Mouse (Mus musculus): ENCODE results near the gene Dnaaf1.
A peak's percentile ranks its signal among the peaks of the same experiment; 100 is the strongest.

The Dnaaf1 gene

DNA sequence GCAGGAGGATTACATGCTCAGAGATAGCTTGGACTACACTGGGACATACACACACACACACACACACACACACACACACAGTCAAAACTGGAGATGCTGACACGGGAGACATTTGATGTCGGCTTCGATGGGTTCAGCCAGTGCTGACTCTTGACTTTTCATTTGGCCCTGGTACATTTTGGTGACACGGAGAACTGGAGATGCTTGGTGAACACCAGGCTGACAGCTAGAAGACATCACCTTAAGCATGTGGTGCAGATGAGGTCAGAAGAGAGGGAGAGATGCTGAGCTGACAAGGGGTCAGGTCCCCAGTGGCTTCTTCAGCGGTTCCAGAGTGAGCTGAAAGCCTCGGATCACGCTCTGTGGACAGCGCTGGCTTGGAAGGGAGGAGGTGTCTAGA, 48.0 kb downstream of the Dnaaf1 start:
- DNase-seq (ENCODE audit: low spot score in 2 of 2), result no peak

DNA sequence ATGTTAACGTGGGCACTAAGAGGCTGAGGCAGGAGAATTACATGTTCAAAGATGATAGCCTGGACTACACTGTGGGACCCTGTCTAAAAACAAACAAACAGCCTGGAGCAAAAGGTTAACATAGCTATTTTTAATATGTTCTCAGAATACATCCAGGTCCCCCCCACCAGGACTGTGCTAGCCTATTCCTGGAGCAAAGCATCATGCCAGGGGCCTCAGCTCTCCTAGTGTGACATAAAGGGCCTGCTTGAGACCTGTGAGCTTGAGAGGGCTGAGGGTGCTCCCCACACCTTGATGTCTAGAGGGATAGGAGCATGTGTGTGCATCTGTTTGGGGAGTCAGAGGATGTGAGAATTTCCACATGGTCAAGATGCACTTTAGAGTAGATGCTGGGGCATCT, 48.7 kb downstream of the Dnaaf1 start:
- no peak for DNase-seq (ENCODE audit: low spot score in 2 of 2)

DNA sequence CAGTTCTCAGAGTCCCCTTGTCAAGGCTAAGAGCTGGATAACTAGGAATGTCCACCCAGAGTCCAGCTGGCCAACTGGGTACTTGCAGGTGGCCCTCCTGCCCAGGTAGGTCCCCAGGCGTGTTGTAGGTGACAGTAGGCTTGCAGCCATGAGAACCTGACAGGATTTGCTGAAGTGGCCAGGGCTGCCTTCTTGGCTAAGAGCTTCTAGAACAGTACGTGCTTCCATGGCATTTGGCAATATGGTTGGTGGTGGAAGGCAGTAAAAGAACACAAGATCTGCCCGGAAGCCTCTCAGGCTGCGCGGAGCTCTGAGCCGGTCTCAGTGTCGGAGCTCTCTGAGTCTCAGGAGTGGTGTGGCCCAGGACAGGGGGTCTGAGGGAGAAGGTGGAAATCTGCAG, 49.9 kb downstream of the Dnaaf1 start:
- no peak for DNase-seq (ENCODE audit: low spot score in 2 of 2)

DNA sequence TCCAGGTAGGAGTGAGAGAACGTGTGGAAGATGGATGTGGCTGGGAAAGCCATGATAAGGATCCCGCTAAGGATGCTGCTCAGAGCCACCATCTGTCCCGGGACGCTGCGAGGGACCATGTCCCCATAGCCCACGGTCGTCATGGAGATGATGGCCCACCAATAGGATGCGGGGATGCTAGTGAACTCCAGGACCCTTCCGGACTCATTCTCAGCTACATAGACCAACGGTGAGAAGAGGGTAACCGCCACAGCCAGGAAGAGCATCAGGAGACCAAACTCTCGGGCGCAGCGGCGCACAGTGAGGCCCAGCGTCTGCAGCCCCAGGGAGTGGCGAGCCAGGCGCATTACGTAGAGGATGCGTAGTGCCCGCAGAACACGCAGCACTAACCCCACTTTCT, 50.8 kb downstream of the Dnaaf1 start:
- no peak for DNase-seq (ENCODE audit: low spot score in 2 of 2)

DNA sequence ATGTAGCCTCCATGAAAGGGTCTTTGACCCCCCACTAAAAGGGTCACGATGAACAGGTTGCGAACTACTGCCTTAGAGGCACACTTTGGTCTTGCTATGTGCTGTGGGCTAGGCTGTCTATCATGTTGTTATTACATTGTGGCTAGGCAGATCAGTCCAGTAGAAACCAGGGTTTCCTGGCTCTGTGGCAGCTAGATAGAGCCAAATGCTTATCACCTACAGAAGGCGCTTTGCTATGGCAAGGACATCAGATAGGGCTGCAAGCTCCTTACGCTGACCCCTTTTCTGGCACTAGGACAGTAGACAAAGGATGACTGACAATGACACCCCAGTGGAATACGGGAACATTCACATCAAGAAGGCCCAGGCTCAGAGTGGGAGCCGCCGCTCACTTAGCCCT, 52.2 kb downstream of the Dnaaf1 start:
- DNase-seq (ENCODE audit: low spot score in 2 of 2), result no peak

DNA sequence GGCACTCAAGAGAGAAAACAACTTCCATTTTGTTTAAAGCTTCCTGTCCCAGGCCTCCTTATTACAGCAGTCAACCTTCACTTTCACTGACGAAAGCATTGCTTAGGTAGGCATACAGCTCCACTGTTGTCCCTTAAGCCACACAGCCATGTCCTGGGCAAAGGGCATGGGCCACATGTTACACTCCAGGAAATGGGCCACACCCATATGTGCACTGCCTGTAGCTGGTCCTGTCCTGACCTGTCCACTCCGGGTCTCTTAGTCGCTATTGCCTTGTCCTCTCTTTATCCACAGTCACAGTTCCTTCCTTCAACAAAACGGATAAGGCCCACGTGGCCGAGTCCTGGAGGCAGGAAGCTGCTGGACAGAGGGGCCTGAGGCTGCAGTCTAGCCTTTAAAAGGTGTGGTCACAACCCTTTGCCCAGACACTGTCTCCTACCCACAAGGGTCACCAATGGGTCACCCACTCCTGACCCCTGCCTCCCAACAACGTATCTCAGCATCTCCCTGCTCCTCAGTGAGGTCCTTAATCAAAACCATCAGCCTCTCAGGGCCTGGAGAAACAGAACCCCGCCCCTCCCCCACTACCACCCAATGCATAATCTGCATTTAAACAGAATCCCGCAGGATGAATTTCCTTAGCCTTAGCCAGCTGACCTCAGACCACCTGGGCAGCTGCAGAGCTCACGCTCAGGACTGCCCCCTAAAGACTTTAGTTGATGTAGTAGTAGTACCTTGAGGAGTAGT, 52.8 kb downstream of the Dnaaf1 start:
- DNase-seq (ENCODE audit: low spot score in 2 of 2), result no peak

DNA sequence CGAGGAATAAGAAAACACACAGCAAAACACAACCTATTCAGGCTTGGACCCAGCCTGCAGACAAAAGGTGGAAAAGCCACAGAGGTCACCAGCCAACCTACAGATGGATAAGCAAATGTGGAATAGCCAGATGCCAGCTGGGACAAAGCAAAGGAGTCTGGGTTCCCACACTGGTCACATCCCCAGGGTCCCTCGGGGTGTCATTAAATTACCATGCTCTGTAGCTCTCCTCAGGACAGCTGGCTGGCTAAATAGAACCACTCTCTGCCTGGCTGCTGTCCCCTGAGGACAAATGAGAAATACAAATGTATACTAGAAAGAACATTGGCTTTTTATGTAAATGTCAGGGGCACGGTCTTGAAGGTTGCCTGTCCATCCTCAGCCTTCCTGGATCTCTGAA, 55.8 kb downstream of the Dnaaf1 start:
- no peak for DNase-seq (ENCODE audit: low spot score in 2 of 2)

DNA sequence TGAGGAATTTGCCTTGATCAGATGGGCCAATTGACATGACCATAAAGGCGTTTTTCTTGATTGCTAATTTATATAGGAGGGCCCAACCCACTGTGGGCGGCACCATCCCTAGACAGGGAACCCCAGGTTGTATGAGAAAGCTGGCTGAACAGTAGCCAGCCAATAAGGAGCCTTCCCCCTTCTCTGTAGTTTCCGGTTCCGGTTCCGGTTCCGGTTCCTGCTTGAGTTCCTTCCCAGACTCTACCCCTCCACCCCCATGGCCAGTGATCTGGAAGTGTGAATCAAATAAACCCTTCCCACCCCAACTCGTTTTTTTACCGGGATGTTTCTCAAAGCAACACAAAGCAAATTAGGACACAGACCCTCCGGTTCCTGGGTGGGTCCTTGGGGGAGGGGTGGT, 57.2 kb downstream of the Dnaaf1 start:
- DNase-seq (ENCODE audit: low spot score in 2 of 2), result no peak

DNA sequence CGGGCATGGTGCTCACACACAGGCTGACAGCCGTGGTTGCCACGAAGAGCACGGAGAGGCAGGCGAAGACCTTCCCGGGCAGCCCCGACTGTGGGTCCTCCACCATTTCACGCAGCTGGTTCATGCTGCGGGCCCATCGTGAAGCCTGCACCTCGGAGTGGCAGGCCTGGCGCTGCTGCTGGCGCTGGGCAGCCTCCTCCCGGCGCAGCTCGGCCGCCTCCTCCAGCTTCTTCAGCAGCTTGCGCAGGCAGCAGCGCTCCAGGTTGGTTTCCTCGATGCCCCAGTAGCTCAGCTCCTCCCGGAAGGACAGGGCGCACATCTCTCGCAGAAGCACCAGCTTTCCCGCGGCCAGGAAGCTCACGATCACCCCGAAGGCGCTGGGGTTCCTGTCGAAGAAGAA, 57.9 kb downstream of the Dnaaf1 start:
- no peak for DNase-seq (ENCODE audit: low spot score in 2 of 2)

DNA sequence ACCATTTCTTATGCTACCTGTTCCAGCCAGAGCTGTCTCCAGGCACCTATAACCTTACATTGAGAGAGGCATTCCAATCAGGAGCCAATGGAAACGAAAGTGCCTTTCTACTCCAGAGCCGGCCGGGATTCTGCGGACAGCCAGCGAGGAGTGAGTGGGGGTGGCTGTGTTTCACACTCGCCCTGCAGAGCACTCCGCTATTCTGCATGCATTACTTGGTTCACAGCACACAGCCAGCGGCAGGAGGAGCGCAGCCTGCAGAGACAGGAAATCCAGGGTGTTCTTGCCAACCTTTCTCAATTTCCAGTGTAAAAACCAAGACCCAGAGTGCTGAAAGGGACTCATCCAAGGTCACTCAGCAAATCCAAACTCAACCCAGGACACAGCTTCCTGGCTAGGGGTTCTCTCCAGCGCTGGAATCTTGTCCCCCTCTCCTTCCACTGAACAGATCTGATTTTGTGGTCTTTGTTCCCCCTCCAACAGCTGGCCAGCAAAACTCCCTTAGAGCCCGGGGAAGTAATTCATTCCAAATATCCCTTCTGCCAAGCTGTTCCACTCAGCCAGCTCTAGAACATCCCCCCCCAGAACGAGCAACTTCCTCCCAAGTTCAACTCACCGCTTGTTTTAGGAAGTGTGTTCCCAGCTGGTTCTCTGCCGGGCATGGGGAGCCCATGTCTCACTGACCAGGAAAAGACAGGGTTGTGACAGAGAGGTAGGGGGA, 59.7 kb downstream of the Dnaaf1 start:
- DNase-seq (ENCODE audit: low spot score in 2 of 2), result peak in 1 of 2 experiments; percentile 8

DNA sequence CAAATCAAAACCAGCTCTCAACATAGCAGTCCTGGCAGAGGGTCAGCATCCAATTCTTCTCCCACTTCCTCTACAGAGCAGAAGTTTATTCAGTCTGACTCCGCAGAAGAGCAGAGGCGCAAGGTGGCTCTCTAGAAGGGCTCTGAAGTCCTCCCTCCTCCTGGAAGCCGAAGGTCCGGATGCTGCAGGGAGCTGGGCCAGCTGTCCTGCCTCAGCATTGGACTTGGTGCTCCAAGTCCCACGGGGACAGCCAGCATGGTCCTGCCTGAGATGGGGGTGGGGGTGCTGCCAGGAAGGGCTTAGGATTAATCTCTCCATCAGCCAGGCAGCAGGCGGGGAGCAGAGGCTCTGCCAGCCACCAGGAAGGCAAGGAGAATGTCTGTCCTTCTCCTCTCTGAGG, 60.3 kb downstream of the Dnaaf1 start, which contains the start of gene Kcng4:
Kcng4 (minus strand) TSS at position 303 of the 400 bp plus-strand sequence.
- no peak for DNase-seq (ENCODE audit: low spot score in 2 of 2)

DNA sequence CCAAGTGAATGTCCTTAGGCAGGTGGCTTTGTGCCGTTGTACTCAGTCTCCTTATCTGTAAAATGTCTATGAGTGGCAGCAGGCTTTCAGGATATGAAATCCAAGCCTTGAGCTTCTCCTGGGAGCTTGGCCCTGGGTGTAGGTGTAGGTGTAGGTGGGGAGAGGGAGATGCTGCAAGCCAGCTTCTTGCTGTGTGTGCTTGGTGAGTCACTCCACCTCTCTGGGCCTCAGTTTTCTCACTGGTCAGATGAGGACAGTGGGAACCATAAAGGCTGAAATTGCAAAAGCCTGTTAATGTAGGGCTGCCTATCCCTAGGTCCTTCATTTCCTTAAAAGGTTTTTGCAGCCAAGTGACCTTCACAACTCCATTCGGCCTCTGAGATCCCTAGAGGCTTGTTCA, 60.9 kb downstream of the Dnaaf1 start:
- peak in 1 of 2 experiments; percentile 5 for DNase-seq (ENCODE audit: low spot score in 2 of 2)

DNA sequence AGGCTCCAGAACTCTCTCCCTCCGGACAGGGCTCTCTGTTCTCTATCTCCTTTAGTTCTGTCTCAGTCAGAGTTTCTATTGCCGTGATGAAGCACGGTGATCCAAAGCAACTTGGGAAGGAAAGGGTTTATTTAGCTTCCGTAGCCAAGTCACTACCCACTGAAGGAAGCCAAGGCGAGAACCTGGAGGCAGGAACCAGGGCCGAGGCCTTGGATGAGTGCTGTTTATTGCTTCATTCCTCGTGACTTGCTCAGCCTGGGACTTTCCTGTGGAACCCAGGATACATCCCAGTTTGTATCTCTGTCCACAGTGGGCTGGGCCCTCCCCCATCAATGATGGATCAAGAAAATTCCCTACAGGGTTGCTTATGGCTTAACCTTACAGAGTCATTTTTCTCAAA, 61.7 kb downstream of the Dnaaf1 start:
- no peak for DNase-seq (ENCODE audit: low spot score in 2 of 2)

DNA sequence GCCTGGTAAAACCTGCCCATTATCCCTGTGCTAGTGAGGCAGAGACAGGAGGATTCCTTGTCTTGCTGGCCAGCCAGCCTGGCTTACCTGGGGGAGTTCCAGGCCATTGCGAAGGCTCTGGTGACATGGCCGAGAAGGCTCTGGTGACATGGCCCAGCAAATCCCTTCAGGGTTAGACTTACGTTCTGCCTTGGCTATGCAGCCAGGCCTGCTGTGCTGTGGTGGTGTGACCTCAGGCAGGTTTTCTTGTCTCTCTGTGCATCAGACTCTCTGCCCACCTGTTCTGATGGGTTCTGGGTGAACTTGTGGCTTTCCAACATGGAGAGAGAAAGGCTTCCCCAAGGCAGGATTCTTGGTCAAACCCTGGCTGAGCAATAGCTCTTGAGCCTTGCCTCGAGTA, 62.3 kb downstream of the Dnaaf1 start:
- no peak for DNase-seq (ENCODE audit: low spot score in 2 of 2)

DNA sequence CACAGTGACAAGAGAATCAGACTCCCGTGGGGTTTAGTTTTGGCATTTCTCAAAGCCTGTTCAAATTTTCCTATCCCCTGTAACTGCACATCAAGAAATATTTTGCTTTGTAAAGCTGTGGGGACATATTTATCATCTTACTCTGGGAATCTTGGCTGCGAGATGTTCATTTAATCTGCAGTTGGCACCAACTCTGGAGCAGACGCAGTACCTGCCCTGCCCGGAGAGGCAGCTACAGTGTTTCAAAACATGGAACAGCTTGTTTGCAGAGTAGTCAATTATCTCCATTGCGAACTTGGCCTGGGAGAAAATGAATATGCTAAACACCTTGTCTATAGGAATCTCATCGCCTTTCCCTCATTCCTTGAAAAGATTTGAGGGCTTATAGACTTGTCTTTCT, 63.2 kb downstream of the Dnaaf1 start:
- DNase-seq (ENCODE audit: low spot score in 2 of 2), result no peak

DNA sequence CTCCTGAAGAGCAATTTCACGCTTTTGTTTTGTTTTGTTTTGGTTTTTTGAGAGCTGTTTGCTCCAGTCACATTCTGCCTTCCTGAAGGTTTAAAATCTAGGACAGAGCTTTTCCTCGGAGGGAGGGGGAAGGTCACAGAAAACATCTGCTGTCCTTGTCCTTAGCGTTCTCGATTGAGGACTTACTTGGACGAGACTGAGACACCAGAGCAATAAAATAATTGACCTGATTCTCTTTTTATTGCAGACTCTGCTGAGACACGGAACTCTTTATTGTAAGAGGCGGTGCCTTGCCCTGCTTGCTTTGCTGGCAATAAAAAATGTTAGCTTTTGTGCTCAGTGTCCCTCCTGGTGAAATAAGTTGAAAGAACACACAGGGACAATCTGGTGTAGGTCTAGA, 64.8 kb downstream of the Dnaaf1 start:
- DNase-seq (ENCODE audit: low spot score in 2 of 2), result no peak

DNA sequence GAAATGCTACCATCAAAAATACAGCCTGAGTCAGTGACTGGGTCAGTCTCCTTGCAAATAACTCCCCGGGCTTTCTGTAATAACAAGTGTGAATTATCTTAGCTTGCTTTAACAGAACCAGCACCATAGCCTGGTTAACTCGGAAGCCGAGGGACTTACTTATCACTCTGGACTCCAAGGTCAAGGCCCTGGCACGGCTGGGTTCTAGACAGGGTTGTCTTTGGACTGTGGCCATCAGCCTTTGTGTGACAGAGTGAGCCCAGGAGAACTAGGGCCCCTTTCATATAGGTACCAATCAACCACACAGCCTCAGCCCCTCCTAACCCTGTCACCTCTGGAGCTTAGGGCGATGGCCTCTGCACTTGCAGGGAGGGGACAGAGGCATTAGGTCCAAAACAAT, 66.0 kb downstream of the Dnaaf1 start:
- DNase-seq (ENCODE audit: low spot score in 2 of 2), result no peak

DNA sequence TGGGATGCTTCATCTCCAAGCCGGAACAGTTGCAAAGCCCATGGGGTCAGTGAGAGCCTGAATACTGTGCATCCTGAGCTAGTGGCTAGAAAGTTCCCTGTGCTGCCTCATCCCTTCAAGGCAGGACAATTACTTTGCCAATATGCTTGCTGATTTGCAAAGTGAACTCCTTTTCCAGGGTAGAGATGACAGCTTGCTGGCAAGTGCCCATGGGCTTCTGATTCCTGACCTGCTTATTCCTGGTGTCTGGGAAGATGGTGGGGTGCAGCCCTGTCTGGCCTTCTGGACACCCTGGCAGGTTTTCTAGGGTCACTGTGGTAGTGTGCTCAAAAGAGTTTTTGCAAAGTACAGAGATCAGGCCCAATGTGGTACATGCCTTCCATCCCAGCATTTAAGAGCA, 67.9 kb downstream of the Dnaaf1 start:
- DNase-seq (ENCODE audit: low spot score in 2 of 2), result no peak

DNA sequence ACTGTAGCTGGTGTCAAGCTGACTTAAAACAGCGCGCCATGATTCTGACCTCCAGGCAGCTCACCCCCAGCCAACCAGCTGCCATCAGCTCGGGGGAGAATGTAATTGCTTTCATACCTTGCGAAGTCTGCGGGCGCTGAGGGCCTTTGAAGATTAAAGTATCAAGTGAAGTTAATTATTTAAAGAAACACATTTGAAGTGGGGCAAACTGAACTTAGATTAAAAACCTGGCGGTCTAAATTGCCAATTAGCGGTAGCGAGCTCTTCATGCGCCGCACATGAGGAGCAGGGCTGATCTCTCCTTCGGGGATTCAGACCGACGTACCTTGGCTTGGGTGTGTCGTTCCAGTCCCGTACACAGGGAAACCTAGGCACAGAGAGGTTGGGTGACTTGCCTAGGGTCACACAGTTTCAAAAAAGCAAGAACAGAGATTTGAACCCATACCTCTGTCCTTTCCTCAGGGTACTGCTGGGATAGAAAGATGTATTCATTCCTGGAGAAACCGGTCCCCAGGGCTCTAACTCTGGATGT, 69.5 kb downstream of the Dnaaf1 start:
- no peak for DNase-seq (ENCODE audit: low spot score in 2 of 2)

DNA sequence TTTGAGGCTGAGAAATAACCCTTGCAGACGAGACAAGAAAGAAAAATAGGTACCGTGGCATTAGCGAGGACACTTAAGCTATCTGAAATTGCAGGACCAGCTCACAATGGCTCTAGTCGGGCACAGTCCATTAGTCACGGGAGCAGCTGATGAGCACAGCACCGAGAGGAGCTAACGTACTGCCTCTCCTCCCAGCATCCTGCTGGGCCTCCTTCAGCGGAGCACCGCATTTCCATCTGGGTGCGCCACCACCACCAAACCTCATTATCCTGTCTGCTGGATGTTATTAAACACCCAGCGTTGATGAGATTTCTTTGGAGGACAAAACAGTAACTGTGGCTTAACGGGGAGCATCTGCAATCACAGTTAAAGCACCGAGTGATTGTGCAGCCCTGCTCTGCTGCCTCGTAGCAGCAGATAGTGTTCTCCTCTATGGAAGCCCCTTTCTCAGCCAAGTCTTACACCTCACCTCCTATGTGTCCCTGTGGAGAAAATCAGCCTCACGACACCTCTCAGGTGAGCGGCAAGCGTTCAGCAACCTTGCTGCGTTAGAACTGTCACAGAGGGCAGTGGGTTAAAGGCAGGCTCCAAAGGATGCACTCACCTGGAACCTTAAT, 70.1 kb downstream of the Dnaaf1 start:
- DNase-seq (ENCODE audit: low spot score in 2 of 2), result no peak

DNA sequence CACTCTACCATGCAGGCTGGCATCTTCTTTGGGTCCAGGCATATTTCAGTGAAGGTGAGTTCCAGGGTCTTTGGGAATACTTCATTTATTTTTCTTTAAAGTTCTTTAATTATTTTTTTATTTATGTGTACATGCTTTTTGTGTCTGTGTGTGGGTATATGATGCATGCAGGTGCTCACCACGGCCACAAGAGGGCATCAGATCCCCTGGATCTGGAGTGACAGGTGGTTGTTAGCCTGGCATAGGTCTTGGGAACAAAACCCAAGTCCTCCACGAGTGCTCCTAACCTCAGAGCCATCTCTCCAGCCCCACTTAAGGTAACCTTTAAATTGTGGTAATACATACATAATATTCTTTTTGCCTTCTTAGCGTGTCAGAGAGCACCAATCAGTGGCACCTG, 71.2 kb downstream of the Dnaaf1 start:
- no peak for DNase-seq (ENCODE audit: low spot score in 2 of 2)

DNA sequence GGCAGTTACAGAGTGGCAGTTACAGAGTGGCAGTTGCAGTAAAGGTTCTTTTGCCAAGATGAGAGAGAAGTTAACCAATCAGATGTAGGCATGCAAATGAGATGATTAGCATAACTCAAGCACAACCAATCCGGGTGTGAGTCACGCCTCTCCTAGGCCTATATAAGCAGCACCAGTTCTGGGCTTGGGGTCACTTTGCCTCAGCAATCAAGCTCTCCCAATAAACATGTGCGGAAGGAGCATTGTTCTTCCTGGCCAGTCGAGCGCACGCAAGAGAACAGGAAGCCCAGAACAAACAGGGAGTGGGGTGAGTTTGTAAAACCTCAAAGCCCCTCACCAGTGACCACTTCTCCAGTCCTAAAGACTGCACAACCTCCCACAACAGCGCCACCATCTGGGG, 71.8 kb downstream of the Dnaaf1 start:
- DNase-seq (ENCODE audit: low spot score in 2 of 2), result no peak

All from right cerebral cortex, adult 2 months (tissue).